Mouse (Mus musculus) frontal cortex, postnatal 10 days (tissue): ENCODE data around the gene S100a8.

Experiments used
- DNase-seq, 2 experiments: peaks; one replicate each; pipeline ENCODE4 v3.0.0; 2022; ENCODE audit warnings: low spot score in 2 of 2, mixed read lengths in 1 of 2

The S100a8 gene

DNA sequence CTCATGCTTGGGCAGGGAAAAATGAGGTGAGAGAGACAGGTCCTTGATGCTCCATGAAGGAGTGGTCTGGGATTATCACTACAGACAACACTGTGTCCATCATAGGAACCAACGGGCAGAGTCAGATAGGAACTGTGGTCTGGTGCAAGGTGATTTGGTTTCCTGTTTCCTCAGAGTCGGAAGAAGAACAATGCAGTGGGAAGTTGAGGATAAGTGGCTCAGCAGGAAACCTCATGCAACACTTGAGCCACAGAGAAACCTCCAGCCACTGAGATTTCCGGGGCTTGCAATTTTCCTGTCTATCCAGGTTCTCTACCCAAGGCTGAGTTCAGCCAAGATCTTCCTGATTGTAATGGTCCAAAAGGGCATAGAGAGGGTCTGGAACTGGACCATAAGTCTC is 9.9 kb downstream of the S100a8 start:
- no peak for DNase-seq

DNA sequence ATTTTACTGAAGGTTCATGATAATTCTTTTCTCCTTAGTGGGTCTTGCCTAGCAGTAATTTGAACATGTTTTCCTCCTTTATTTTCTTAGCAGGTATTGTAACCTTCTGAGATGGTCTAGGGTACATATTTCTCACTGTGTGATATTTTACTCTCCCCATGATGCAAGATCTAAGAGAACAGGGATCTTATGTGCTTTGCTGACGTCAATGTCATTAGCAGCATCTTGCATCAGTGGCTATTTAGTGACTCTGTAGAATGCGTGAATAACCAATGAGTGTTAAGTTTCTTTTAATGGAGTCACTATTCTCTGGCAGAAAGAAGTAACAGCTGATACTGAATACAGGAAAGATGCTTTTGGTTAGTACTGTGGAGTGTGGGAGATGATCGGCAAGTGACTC is 15.2 kb downstream of the S100a8 start:
- no peak for DNase-seq

DNA sequence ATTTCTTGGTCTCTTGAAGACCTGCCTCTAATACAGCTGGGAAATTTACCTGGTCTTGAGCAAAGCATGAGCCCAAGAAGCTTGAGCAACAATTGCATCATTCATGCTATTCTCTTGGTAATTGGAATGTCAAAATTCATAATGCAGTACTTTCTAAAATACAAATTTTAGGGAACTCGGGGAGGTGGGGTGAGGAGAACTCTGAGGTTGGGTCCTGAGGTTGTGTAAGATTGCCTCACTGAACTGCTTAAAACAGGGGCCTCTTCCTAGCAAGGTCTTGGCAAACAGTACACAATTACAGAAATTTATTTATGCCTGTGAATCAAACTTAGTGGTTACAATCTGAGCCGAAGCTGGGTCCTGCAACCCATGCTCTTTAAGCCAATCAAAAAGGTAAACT is 18.1 kb downstream of the S100a8 start:
- no peak for DNase-seq

DNA sequence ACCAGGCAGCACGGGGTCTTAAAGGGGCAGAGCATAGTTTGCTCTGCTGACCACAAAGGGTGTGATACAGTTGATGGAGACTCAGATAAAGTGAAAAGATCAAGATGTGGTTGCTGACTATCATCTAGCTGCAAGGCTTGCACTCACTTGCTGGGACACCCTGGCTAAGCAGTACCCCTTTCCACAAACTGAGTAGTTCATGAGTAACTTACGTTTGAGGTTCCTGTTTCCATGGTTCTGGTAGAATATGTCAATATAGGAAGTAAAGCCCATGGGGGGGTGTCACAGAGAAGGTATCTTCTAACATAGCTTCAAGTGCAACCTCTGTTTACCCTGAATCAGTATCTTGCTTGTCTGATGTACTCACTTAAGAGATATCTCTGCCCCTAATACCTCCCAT is 24.7 kb downstream of the S100a8 start:
- DNase-seq, result no peak

DNA sequence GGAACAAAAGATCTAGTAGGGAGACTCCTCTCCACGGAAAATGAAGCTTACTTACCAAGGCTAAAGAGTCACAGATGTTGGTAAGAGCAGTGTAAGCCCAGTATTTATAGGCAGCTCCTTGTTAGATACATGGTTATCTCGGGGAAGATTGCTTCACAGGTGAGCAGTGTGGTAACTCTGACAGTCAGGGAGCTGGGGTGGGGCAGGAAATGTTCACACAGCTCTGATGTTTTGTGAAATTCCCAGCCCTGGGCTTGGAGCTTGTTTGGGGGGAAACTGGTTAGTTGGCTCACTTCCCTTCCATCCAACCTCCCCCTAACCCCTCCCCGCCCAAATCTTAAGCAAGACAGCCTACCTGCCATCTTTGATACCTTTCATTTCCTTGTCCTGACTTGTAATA is 26.8 kb downstream of the S100a8 start, which contains the start of gene S100a9:
S100a9 (minus strand) TSS at position 109 of the 400 bp plus-strand sequence.
- DNase-seq, result no peak

DNA sequence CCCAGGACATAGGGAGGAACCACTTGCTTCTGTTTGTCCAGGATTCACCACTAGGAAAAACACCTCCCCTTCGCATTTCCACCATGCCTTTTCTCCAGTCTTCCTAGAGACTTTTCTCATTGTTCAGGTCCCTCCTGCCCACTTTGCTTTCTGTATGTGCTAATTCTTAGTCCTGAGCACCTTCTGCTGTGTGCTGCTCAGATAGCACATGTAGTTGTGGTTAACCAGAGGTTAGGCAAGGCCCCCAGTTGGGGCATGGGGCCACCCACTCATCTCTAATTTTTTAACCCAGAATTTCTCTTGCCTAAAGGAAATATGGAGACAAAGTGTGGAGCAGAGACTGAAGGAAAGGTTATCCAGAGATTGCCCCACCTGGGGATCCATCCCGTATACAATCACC is 33.5 kb downstream of the S100a8 start:
- no peak for DNase-seq

DNA sequence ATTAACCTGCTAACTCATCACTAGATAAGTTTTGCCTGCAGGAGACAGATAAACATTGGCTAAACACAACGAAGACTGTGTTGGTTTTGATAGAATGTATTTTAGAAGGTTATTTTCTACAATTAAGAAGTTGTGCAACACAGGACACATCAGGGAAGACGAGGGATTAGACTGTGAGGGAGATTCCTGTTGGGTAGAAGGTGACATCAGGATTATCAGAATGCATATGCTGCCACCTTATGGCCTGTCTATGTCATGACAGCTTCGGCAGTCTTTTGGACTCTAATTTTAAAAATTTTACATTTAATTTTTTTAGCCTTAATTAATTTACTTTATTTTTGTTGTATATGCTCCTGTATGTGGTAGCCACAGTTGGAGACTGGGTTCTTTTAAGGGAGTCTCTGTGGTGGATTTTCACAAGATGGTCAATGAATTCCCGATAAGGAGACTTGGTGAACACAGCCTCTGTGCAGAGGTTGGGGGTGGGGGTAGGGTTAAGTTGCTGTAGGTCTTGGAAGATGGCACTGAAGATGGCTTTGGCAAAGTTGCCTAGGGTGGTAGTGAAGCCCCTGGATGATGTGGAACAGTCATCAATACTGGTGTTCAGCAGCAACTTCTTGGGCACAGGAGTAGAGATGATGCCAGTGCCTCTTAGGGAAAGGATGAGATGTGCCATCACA is 39.9 kb downstream of the S100a8 start:
- peak in 1 of 2 experiments; percentile 14 for DNase-seq

DNA sequence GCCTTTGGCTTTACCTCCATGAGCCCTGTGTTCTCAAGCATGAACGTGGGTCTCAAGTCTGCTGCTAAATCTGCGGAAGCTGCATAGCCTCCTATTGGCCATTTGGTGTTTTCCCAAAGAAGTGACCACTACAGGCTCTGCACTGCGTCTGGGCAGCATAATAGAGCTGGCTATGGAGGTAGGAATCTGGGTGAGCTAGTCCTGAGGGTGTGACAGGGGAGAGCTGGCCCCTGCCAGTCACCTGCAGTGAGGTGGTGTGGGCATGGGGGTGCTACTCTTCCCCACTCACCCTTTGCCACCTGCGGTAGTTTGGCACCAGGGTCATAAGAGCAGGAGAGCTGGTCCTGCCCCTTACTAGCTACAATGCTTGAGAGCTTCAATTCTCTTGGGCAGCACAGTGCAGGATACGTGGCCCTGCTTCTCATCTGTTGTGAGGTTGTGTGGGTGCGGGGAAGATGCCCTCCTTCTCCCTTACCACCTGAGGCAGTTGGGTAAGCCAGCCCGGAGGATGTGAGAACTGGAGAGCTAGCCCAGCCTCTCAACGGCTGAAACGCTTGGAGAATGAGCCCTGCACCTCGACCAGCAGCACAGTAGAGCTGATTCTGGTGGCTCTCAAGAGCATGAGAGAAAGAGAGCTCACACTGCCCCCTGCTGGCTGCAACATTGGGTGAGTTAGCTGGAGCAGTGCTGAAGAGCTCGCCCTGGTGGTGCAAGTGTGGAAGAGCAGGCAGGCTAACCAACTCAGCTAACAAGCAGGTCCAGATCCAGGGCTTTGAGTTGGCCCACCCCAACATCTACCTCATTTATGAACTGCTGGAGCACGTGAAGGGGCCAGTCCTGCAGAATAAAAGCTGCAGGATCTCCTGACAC is 41.0 kb downstream of the S100a8 start:
- peak; percentile 70 to 76 for DNase-seq
